Mouse (Mus musculus): ENCODE results near the gene Ankdd1a.

DNA sequence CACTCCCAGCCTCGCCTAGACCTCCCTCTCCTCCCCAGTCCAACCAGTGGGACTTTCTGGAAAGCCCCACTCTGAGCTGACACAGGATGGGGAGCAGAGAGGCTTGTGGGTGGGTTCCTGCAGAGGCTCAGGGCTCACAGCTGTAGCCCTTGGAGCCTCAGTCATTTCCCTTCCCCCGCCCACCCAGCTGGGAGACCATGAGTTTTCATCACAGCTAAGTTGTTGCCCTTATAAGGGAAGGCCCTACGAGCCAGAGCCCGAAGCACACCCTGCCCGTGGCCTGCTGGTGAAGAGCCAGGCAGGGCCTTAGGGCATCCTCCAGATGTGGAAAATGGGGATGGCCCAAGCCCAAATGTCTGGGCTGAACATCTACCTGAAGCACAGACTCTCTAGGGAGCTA lies 31.0 kb upstream of the Ankdd1a start:
- TF ChIP-seq CTCF (IDR thresholded peaks at IDR 0.05; ENCODE audit: low read depth, low read length) (no peak), GATA2 (IDR thresholded peaks at IDR 0.05; ENCODE audit: borderline replicate concordance, low read depth, low read length) (no peak), GATA1 (IDR thresholded peaks at IDR 0.05; ENCODE audit: borderline replicate concordance, low read length) (no peak), POLR2AphosphoS5 (IDR thresholded peaks at IDR 0.05; ENCODE audit: insufficient replicate concordance, low read depth, low read length) (no peak)

Measured in G1E (cell line).